Mouse (Mus musculus): ENCODE measurements around the gene Cox6b2.

- no peak for TF ChIP-seq CTCF (IDR thresholded peaks at IDR 0.05; ENCODE audit: low read depth)
- 0 out of 2 replicates have a peak, but pooled peaks have one; percentile 8 for TF ChIP-seq EP300 (IDR thresholded peaks at IDR 0.05; ENCODE audit: low read depth)
Measured at GRCm38 (mm10) chr7:4741151-4741550, 11.7 kb downstream of the Cox6b2 start.

Data from heart, postnatal 0 days (tissue).